Mouse (Mus musculus) layer of hippocampus, adult 18-20 months (tissue): ENCODE measurements around the gene Fhit. TPM values are rescaled to one million over a fixed set of nuclear protein-coding genes. Genes with fewer than 3 reads are reported as not detected.
A peak's percentile ranks its signal among the peaks of the same experiment; 100 is the strongest.
"Not testable (repeated sequence)": the region's sequence is repeated elsewhere in the genome, so short reads cannot be mapped to it uniquely, and the experiment has no call there.

Experiments
- DNase-seq, 2 experiments: peaks; one replicate each; pipeline ENCODE4 v3.0.0; 2022; ENCODE audit warnings: low spot score in 2 of 2
- total RNA-seq, 2 experiments: library from RNA; stranded (reverse); gene quantifications; 2 replicates each; pipeline ENCODE4 v1.2.3; 2021

Fhit gene
- total RNA-seq, 2 experiments from 2014 or later: 4.0 to 5.5 TPM

DNA sequence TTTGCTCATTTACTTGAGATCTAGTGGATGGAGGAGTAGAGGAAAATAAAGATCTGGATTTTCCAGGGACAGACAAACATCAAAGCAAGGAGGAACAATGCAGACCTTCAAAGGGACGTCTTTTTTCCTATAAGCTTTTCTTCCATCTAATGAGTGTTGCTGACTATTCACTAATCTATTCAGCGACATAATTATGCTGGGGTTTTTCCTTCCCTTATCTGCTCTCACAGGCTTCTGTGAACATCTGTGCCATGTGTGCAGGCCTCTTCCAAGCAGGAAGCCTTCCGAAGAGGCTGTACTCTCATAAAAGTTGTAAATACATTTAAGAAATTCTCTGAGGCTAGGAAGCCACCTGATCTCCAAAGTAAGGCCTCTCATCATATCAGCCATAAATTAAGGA lies 228.2 kb downstream of the Fhit start:
- no peak for DNase-seq

DNA sequence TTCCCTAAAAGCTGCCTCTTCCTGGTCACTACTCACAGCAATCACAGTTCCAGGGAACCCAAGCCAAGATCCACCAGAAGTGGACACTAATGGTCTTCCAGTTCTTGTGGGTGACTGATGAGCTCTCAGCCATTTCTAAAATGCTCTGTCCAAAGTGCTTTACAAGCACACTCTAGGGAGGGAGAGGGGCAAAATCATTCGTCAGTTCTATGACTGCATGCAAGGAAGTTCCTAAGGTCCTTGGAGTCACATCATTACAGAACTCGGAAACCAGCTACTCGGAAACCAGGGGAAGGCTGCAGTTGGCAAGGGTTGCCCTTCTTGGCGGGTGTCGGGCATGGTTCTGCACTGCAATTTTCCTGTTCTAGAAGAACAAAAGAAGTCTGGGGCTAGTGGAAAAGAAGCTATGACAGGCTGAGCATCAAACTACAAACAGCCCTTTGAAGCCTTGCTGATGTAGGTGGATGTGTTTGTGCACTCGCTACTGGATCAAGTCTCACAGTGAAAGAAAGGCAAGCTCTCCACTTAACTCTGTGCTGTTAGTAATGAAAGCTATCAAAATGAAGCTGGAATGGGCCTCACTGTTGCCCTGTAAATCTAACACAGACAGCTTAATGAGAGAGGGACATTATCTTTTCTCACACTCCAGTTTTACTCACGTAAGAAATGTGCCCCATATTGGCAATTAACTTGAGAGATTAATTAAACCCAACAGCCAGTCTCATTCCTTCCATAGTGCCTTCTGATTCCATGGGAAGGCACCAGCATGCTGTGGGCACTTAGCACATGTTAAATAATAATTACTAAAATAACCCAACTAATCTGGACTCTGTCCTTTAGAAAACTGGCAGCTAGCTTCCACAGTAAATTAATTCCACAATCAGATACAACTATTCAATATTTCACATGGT lies 243.7 kb downstream of the Fhit start:
- no peak for DNase-seq

DNA sequence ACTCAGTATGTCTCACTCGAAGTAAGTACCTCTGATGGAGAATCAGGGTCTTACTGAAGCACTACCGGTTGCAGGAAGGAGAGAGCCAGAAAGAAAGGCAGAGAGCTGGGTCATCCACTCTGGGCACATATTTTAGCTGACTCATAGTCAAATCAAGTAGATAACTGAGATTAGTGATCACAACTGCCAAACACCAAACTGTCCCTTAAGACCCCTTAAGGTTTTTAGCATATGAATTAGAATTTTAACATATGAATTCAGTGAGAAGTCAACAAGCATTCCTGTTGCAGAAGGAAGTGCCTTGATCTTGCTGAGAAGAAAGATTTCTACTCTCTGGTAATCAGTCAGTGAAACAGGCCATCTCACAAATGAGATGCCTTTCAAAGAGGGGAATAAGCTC lies 253.8 kb downstream of the Fhit start:
- DNase-seq: no peak

DNA sequence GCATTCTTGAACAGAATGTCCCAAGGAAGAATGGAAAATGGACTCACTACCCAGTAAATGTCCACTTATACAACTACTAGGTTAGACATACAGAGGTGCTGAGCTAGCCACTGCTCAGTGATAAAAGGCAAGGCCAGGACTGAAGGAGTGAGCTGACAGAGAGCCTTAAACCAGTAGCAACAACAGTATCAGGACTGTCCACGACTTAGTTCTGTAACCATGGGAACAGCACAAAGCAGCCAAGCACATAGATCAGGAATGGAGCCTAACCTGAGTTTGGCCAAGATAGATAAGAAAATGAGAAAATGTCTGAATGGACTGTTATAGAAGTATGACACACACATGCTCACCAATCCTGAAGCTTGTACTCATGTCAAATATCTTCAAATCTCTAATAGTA lies 279.1 kb downstream of the Fhit start:
- no peak for DNase-seq

DNA sequence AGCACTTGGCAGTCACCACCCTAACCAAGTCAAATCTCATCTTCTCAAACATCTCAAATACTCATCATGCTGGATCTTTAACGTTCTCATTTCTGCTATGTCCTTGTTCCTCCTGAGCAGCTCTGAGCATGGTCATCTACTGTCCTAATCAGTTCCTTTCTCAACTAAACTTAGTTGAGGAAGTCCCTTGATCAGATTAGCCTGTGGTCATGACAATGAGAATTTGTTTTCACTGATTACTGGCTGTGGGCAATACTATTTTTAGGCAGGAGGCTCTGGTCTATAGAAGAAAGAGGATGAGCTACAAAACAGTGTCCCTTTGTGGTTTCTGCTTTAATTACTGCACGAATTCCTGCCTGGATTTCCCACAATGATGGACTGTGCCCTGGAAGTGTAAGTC lies 281.1 kb downstream of the Fhit start:
- DNase-seq: no peak

DNA sequence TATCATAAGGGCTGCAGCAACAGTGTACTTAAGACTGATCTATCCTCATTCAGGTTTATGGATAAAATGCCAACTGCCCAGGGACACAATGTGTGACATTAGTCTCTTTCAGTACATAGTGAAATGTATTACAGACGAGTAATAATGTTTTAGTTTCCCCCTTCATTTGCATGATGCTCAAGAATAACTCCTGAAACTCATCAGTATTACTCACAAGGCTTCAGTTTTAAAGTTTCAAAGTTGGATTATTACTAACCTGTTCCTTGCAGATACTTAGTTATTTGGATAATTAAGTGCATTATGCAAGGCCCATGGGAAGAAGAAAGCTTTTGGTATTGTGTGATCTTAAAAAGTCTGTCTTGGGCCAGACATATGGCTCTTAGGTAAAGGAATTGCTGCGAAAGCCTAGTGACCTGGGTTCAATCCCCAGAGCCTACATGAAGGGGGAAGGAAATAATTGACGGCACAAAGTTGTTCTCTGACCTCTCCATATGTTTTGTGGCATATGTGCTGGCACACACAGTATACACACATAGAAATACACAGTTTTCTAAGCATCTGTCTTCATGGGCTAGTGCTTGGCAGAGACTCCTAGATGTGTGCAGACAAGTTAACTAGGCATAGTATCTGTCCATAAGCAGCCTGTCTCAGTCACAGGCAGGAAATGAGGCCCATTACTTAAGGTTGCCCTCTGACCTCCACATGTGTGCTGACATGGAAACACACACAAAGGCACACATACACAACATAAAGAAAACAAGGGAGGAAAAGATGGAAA lies 287.1 kb downstream of the Fhit start:
- DNase-seq: no peak

DNA sequence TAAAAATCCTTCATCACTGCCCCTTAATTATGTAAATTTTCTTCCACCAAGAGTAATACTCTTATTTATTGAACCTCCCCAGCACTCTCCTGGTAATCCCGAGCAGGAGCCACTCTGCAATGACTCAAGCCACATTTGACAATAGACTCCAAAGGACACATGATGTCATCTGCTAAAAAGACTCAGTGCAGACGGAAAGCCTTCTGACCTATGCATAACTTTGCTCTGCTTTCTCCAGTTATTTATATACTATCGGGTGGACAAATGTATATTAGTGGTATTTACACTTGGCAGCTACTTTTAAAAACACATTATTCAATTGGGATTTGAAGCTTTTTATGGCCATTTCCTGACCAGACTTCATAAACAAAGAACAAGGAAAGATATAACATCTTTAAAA lies 304.2 kb downstream of the Fhit start:
- DNase-seq: no peak

DNA sequence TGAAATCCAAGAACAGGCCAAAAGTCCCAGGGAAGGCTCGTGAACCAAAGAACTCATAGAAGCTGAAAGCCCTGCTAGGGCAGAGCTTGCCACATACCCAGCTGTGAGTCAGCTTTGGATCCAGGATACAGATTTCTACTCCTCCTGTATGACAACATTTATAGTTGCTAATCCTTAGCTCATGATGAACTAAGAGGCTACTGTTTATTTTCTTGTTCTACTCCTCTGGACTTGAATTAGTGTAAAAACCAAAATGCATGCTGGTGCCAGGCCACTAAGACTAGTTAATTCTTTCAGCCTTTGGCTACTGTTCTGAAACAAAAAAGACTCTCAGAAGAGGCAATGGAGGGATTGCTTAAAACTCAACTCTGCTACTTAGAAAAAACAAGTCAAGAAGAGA lies 309.9 kb downstream of the Fhit start:
- no peak for DNase-seq

DNA sequence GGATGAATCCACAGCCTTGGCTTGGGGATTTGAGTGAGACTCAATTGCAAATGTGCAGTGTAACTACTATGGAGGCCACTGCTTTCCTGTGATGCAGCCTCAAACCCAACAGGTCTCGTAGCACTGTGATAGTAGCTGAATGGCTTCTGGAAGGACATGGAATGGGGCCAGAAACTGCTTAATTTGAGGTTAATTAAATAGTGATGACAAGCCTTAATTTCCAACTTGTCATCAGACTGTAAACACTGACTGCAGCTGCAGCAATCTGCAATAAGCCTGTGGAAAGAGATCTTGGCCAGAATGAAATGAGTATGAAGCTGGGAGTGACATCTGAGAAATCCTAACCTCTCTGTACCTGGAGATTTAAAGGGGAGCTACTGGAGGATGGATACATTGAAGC lies 325.8 kb downstream of the Fhit start:
- no peak for DNase-seq

DNA sequence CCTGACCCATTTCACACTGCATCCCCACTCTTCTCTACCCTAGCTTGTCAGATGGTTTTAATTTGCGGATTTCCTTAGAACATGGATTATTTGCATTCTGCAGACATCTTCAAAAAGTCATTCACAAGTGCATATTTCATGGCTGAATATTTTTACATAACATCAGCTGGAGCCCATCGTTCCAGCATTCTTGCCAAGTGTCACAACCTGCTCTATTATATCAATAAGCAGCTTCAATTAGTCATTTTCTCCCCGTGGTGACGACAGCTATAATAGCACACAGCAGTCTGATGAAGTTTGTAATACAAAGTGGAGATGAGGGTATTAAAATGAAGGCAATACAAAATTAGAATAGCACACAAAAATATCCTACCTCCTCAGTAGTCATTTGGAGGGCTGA lies 337.0 kb downstream of the Fhit start:
- DNase-seq: peak in 1 of 2 experiments; percentile 10

DNA sequence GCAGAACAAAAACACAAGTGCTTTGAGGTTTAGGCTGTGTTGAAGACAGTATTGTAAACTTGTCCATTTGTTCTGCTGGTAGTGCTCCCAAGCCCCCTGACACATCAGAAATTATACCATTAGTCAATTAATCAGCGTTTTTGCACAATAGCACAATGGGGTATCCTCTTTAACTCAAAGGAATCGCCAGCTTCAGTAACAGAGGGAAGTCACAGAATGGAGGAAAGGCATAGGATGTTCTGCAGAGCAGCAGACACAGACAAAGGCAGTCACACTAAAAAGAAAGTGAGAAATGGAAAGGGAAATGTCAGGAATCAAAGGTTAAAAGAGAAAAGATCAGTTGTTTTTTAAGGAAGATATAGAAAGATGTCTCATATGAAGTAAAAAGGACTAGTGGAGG lies 348.3 kb downstream of the Fhit start:
- no peak for DNase-seq

DNA sequence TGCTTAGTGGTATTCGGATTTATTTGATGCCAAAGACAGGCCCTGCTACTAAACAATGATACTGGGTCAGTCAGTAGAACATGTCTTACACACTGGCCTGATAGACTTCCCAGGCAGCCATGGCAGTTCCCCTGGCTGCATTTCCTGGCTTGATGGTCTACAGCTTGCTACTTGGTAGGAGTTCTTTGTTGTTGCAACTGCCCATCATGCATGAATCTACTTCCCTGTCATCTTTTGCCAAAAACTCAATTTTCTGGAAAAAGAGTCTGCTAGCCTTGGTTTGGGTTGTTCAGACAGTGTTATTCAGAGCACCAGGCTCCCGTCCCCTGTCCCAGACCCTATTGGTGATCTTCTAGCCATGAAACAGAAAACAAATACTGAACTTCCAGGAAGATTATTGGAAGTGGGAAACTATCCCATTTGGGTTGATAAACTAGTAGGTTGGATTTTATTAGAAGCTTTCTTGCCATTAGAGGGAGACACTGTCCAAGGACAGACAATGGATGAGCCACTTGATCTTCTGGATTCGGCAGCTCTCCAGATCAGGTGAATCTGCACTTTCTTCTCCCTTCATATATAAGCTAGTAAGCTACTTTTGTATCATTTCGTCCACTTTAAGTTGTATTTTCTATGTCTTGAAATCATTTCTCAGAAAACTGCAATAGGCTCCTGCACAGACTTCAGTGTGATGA lies 363.2 kb downstream of the Fhit start:
- DNase-seq: peak in 1 of 2 experiments; percentile 26

DNA sequence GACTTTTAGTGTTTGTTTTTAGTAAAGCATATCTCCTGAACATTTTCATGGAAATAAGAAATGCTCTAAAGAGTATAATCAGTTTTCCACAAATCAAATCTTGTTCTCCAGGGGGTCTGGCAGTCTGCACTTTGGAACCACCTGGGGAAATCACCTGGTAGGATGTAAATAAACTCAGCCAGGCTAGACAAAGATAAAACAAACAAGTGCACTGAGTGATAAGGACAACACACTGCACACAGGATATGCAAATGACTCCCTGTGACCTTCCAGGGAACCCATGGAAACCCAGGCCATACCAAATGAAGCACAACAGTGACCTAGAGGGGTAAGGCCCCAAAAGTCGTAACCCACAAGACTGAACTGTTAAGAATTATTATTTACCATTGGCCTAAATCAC lies 364.2 kb downstream of the Fhit start:
- no peak for DNase-seq

DNA sequence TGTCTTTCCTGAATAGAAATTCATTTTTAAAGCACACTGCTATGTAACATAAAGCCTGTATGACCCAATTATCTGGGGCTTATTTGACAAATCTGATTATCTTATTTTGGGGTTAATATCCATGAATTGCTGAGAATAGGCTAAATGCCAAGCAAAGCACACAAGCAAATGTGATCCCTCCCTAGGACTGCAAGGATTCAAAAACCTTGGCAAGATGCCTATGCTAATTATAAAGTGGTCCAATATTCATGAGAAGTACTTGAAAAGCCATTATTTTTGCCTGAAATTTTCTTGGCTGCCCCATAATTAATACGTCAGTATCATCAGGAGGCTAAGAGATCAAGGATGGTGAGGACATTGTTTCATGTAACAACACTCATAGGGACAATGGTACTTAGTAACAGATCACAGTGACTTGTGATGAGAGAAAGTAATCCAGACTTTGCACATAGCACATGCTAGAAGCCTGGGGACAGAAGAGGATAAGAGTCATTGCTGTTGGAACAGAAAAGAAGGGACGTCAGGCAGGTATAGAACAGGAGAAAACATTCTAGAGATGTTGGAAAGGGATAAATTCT lies 366.2 kb downstream of the Fhit start:
- no peak for DNase-seq

DNA sequence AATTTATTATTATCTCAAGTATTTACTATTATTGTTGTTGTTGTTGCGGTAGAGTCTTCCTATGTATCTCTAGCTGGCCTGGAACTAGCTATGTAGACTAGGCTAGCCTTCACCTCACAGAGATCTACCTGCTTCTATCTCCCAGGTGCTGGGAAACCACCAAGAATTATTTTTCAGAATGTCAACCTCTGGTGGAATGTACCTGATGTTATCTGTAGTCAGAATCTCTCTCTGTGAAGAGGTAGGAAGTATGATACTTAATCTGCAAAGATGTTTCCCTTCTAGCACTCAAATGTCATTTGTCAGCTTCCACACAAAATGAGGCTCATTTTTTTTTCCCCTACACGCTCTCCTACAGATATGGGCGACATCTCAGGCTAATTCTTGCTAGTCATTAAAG lies 377.9 kb downstream of the Fhit start:
- DNase-seq: no peak

DNA sequence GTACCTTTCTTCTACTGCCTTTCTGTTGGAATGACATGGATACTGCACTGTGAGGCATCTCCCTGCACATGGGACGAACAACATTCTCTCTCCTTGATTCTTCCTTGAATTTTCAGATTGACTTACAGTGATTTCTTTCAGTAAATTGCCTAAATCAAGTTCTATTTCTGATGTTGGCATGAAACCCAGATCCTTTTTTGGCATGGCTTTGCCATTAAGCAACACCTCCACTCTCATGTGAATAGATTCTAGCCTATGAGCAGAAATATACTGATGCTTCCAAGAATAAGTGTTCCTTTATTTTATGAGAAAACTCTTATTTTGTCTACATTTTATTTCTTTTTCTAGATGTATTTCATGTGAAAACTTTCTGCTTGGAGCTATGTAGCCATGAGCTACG lies 383.1 kb downstream of the Fhit start:
- DNase-seq: no peak

DNA sequence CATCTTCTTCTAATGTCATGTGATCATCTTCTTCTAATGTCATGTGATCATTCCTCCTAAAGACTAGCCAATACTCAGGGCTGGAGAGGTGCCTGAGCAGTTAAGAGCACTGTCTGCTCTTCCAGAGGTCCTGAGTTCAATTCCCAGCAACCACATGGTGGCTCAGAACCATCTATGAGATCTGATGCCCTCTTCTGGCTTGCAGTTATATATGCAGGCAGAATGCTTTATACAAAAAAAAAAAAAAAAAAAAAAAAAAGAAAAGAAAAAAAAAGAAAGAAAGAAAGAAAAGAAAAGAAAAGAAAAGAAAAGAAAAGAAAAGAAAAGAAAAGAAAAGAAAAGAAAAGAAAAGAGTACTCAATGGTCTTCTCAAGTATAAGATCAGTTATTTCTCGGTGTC lies 407.0 kb downstream of the Fhit start:
- DNase-seq: not testable (repeated sequence)

DNA sequence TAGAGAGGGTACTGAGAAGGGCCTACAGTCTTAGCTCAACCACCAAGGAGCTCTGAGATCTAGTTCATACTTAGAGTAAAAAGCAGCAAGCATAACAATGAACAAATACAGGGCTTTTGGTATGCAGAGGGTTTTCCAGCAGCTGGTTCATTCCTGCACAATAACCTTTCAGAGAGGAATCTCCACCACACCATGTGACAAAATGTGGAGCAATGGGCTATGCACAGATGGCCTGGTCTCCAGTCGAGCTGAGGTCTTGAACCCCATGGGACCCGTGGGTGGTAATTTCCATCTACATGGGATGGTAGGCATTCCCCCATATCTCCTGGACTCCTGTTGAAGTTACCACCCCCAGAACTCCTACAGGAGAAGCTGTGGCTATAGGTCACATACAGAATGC lies 423.8 kb downstream of the Fhit start:
- no peak for DNase-seq

DNA sequence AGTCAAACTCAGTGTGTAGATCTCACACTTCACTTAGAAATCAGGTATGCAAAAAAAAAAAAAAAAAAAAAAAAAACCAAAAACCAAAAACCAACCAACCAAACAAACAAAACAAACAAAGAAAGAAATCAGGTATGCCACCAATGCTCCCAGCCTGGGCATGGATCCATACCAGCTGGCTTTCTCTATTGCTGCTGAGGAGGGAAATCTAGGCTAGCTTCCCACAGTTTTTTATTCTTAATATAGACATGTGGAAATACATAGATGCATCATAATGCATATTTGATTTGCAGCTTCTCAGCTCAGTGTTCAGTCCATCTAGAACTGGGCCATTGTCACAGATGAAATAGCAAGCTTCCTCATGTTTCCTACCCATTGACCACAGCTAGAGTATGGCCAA lies 439.3 kb downstream of the Fhit start:
- DNase-seq: no peak

DNA sequence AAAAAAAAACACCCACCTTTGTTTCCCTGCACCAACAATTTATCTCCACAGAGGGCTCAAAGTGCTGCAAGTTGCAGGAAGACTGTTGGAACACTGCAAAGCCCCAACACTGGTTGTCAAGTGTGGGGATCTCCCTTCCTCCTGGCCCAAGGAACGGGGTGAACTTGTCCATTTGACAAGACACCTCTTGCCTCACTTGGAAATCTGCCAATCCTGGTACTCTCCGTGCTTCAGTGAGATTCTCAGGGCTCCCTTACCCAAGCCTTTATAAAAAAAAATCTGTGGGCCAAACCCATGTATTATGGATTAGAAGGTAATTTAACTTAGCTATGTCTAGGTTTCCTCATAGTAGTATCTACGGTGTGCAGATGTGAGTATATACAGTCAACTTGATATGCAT lies 448.9 kb downstream of the Fhit start:
- no peak for DNase-seq

DNA sequence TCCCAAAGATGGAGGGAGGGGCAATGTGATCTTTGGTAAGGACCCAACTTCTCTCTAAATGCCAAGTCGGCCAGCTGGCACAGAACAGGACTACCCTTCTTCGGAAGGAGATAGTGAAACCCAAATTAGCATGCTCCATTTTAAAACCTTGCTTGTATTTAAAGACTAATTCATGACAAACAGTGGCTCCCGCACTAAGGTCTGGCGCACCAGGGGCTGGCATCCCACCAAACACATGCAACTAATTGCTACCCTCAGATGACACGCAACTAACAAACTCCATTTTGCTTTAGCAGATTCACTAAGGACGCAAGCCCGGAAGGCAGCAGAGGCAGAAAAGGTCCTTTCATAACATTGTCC lies 449.3 kb downstream of the Fhit start:
- peak in 1 of 2 experiments; percentile 12 for DNase-seq
